Mouse (Mus musculus) MEL (cell line): ENCODE measurements around the gene Sema6d. TPM values are rescaled to one million over a fixed set of nuclear protein-coding genes. Genes with fewer than 3 reads are reported as not detected.

Experiments
- DNase-seq: peaks from one replicate; pipeline ENCODE4 v3.0.0; 2011; ENCODE audit warnings: low read depth, low spot score
- H3K27ac ChIP-seq: 2 replicates; pipeline ENCODE4 v1.5.1; 2012; ENCODE audit warnings: low read depth, mild to moderate bottlenecking, control low read depth, low read length, moderate library complexity; ENCODE audit not compliant: control insufficient read depth
- H3K27me3 ChIP-seq, 2 experiments: fragments of 150-350 bp in 1 of 2; sonication (generic) in 1 of 2; 2 replicates each; pipeline ENCODE4 v1.6.1; 2012; ENCODE audit warnings: low read length in 2 of 2, mild to moderate bottlenecking in 2 of 2, improper control_type of control experiment in 1 of 2, moderate library complexity in 1 of 2; ENCODE audit not compliant: insufficient read depth in 2 of 2, control insufficient read depth in 1 of 2
- H3K36me3 ChIP-seq, 2 experiments: 2 replicates each; pipeline ENCODE4 v1.6.1; 2012 to 2014; ENCODE audit warnings: low read length in 2 of 2, improper control_type of control experiment in 1 of 2, inconsistent platforms in 1 of 2, mild to moderate bottlenecking in 1 of 2; ENCODE audit not compliant: insufficient read depth in 2 of 2, control insufficient read depth in 1 of 2
- H3K4me1 ChIP-seq, 2 experiments: fragments of 150-350 bp in 1 of 2; sonication (generic) in 1 of 2; 2 replicates each; pipeline ENCODE4 v1.6.1; 2012; ENCODE audit warnings: low read length in 2 of 2, improper control_type of control experiment in 1 of 2, mild to moderate bottlenecking in 1 of 2; ENCODE audit not compliant: insufficient read depth in 2 of 2, control insufficient read depth in 1 of 2
- H3K4me3 ChIP-seq, 2 experiments: fragments of 150-350 bp in 1 of 2; sonication (generic) in 1 of 2; 2 replicates each; pipeline ENCODE4 v1.5.1; 2012; ENCODE audit warnings: low read depth in 2 of 2, low read length in 2 of 2, mild to moderate bottlenecking in 2 of 2, moderate library complexity in 2 of 2, control low read depth in 1 of 2, improper control_type of control experiment in 1 of 2; ENCODE audit not compliant: control insufficient read depth in 1 of 2, insufficient read depth in 1 of 2
- H3K79me2 ChIP-seq: 2 replicates; pipeline ENCODE4 v1.6.1; 2012; ENCODE audit warnings: mild to moderate bottlenecking, low read length, moderate library complexity; ENCODE audit not compliant: control insufficient read depth, poor library complexity, insufficient read depth
- H3K9ac ChIP-seq: 2 replicates; pipeline ENCODE4 v1.6.1; 2012; ENCODE audit warnings: low read depth, mild to moderate bottlenecking, control low read depth, low read length, moderate library complexity; ENCODE audit not compliant: control insufficient read depth, poor library complexity, severe bottlenecking
- H3K9me3 ChIP-seq: fragments of 150-350 bp; sonication (generic); replicated peaks from 2 replicates; pipeline ENCODE4 v1.6.1; 2012; ENCODE audit warnings: mild to moderate bottlenecking, low read length, improper control_type of control experiment, moderate library complexity; ENCODE audit not compliant: insufficient read depth
- CTCF ChIP-seq, 3 experiments: IDR thresholded peaks in 2 of 3; conservative IDR thresholded peaks in 1 of 3; 2 replicates each; pipeline ENCODE4 v1.5.1; 2011 to 2012; ENCODE audit warnings: low read length in 3 of 3, low read depth in 2 of 3, mild to moderate bottlenecking in 2 of 3, improper control_type of control experiment in 1 of 3, inconsistent platforms in 1 of 3, mixed read lengths in 1 of 3, moderate library complexity in 1 of 3; ENCODE audit not compliant: control insufficient read depth in 1 of 3, insufficient read depth in 1 of 3, poor library complexity in 1 of 3, severe bottlenecking in 1 of 3
- E2F4 ChIP-seq: IDR thresholded peaks from 2 replicates; pipeline ENCODE4 v1.6.1; 2011; ENCODE audit warnings: low read depth, low read length, improper control_type of control experiment, borderline replicate concordance
- ELF1 ChIP-seq: IDR thresholded peaks from 2 replicates; pipeline ENCODE4 v1.6.1; 2014; ENCODE audit warnings: low read depth, mild to moderate bottlenecking, inconsistent platforms, low read length, improper control_type of control experiment, moderate library complexity
- EP300 ChIP-seq, 2 experiments: IDR thresholded peaks; 2 replicates each; pipeline ENCODE4 v1.6.1; 2011; ENCODE audit warnings: improper control_type of control experiment in 2 of 2, low read length in 2 of 2, low read depth in 1 of 2, mild to moderate bottlenecking in 1 of 2
- ETS1 ChIP-seq: IDR thresholded peaks from 2 replicates; pipeline ENCODE4 v1.6.1; 2012; ENCODE audit warnings: low read depth, mild to moderate bottlenecking, inconsistent platforms, low read length, improper control_type of control experiment, moderate library complexity
- GABPA ChIP-seq: IDR thresholded peaks from 2 replicates; pipeline ENCODE4 v1.6.1; 2012; ENCODE audit warnings: low read depth, mild to moderate bottlenecking, inconsistent platforms, low read length, improper control_type of control experiment, moderate library complexity
- GATA1 ChIP-seq: IDR thresholded peaks from 2 replicates; pipeline ENCODE4 v1.6.1; 2011; ENCODE audit warnings: low read depth, low read length, improper control_type of control experiment
- JUND ChIP-seq: IDR thresholded peaks from 2 replicates; pipeline ENCODE4 v1.6.1; 2011; ENCODE audit warnings: low read depth, mild to moderate bottlenecking, improper control_type of control experiment, low read length
- KAT2A ChIP-seq: conservative IDR thresholded peaks from 2 replicates; pipeline ENCODE4 v1.6.1; 2012; ENCODE audit warnings: low read depth, low read length, improper control_type of control experiment, inconsistent platforms
- MAFK ChIP-seq: IDR thresholded peaks from 2 replicates; pipeline ENCODE4 v1.6.1; 2011; ENCODE audit warnings: low read depth, mild to moderate bottlenecking, low read length, improper control_type of control experiment, borderline replicate concordance
- MAZ ChIP-seq: IDR thresholded peaks from 2 replicates; pipeline ENCODE4 v1.6.1; 2012; ENCODE audit warnings: low read depth, mild to moderate bottlenecking, inconsistent platforms, low read length, improper control_type of control experiment
- MYC ChIP-seq: IDR thresholded peaks from 2 replicates; pipeline ENCODE4 v1.6.1; 2011; ENCODE audit warnings: low read depth, mild to moderate bottlenecking, low read length, improper control_type of control experiment, moderate library complexity
- NRF1 ChIP-seq: IDR thresholded peaks from 2 replicates; pipeline ENCODE4 v1.6.1; 2014; ENCODE audit warnings: low read depth, mild to moderate bottlenecking, inconsistent platforms, low read length, improper control_type of control experiment, moderate library complexity; ENCODE audit not compliant: poor library complexity, insufficient read depth, severe bottlenecking
- POLR2AphosphoS5 ChIP-seq: IDR thresholded peaks from 2 replicates; pipeline ENCODE4 v1.6.1; 2012; ENCODE audit warnings: low read depth, borderline replicate concordance, mild to moderate bottlenecking, inconsistent platforms, low read length, moderate library complexity, mixed read lengths
- SMC3 ChIP-seq: IDR thresholded peaks from 2 replicates; pipeline ENCODE4 v1.6.1; 2011; ENCODE audit warnings: low read depth, low read length, improper control_type of control experiment
- TAL1 ChIP-seq: IDR thresholded peaks from 2 replicates; pipeline ENCODE4 v1.6.1; 2012; ENCODE audit warnings: mild to moderate bottlenecking, inconsistent platforms, low read length, moderate library complexity, mixed read lengths
- TBP ChIP-seq: IDR thresholded peaks from 2 replicates; pipeline ENCODE4 v1.8.0; 2011; ENCODE audit warnings: low read depth, low read length, improper control_type of control experiment
- UBTF ChIP-seq: IDR thresholded peaks from 2 replicates; pipeline ENCODE4 v1.6.1; 2012; ENCODE audit warnings: low read depth, mild to moderate bottlenecking, inconsistent platforms, low read length, improper control_type of control experiment, moderate library complexity, borderline replicate concordance; ENCODE audit not compliant: insufficient read depth
- USF2 ChIP-seq, 2 experiments: IDR thresholded peaks; 2 replicates each; pipeline ENCODE4 v1.6.1; 2011 to 2012; ENCODE audit warnings: improper control_type of control experiment in 2 of 2, low read length in 2 of 2, borderline replicate concordance in 1 of 2, inconsistent platforms in 1 of 2, low read depth in 1 of 2, mild to moderate bottlenecking in 1 of 2; ENCODE audit not compliant: insufficient read depth in 1 of 2
- ZC3H11A ChIP-seq: IDR thresholded peaks from 2 replicates; pipeline ENCODE4 v1.6.1; 2012; ENCODE audit warnings: low read depth, mild to moderate bottlenecking, inconsistent platforms, low read length, improper control_type of control experiment
- ZMIZ1 ChIP-seq: IDR thresholded peaks from 2 replicates; pipeline ENCODE4 v1.6.1; 2012; ENCODE audit warnings: low read depth, mild to moderate bottlenecking, inconsistent platforms, low read length, improper control_type of control experiment, moderate library complexity
- ZNF384 ChIP-seq: IDR thresholded peaks from 2 replicates; pipeline ENCODE4 v1.6.1; 2012; ENCODE audit warnings: low read depth, mild to moderate bottlenecking, inconsistent platforms, low read length, improper control_type of control experiment
- polyA plus RNA-seq, 2 experiments: library from polyadenylated mRNA; stranded (reverse) in 1 of 2; unstranded in 1 of 2; fragments of >175 nt in 1 of 2; fragments of >200 nt in 1 of 2; gene quantifications; 2 replicates each; pipeline versions ENCODE4 v1.2.1 to v1.2.4; 2012; ENCODE audit warnings: low replicate concordance in 2 of 2, low read depth in 1 of 2; ENCODE audit not compliant: insufficient read length in 2 of 2, insufficient read depth in 1 of 2, missing spikeins in 1 of 2
- total RNA-seq: library from RNA; depleted of rRNA; stranded (reverse); fragments of 300-350 nt; gene quantifications from 2 replicates; pipeline ENCODE4 v1.2.3, GENCODE M21; 2012

Gene Sema6d
- total and polyA plus RNA-seq, 3 experiments = not detected

- no peak for TF ChIP-seq NRF1
- TF ChIP-seq GABPA = no peak
- no peak for TF ChIP-seq CTCF (IDR thresholded peaks at IDR 0.05 in 2 of 3, conservative IDR thresholded peaks at IDR 0.05 in 1 of 3; ENCODE audit: control insufficient read depth in 1 of 3, insufficient read depth in 1 of 3, low read depth in 2 of 3, low read length in 3 of 3, poor library complexity in 1 of 3, severe bottlenecking in 1 of 3)
- no peak for TF ChIP-seq KAT2A
- no peak for TF ChIP-seq TBP
- no peak for TF ChIP-seq MYC
- no peak for TF ChIP-seq SMC3
- TF ChIP-seq UBTF = no peak
- no peak for TF ChIP-seq ZNF384
- TF ChIP-seq JUND = no peak
- TF ChIP-seq EP300 (IDR thresholded peaks at IDR 0.05; ENCODE audit: low read depth in 1 of 2, low read length in 2 of 2) = no peak
- no peak for TF ChIP-seq POLR2AphosphoS5
- TF ChIP-seq, all 39 proteins: peak for 0
- H3K4me3 ChIP-seq = no peak overlapping the region
Observed at GRCm38 (mm10) chr2:124158158-124158557, 68.4 kb downstream of the Sema6d start.

GRCm38 (mm10) chr2:124162001-124162599 lies 72.3 kb downstream of the Sema6d start:
- no peaks in the 10 kb centered on the region for H3K4me1 ChIP-seq
- no peak for TF ChIP-seq TAL1
- TF ChIP-seq ETS1 = no peak
- no peak for TF ChIP-seq GATA1
- TF ChIP-seq ELF1 = no peak
- no peak for TF ChIP-seq USF2 (IDR thresholded peaks at IDR 0.05; ENCODE audit: borderline replicate concordance in 1 of 2, insufficient read depth in 1 of 2, low read depth in 1 of 2, low read length in 2 of 2)
- no peak for TF ChIP-seq ZC3H11A
- TF ChIP-seq JUND = no peak
- no peak for TF ChIP-seq E2F4
- TF ChIP-seq MAZ = no peak
- no peak for TF ChIP-seq MAFK
- TF ChIP-seq CTCF (IDR thresholded peaks at IDR 0.05 in 2 of 3, conservative IDR thresholded peaks at IDR 0.05 in 1 of 3; ENCODE audit: control insufficient read depth in 1 of 3, insufficient read depth in 1 of 3, low read depth in 2 of 3, low read length in 3 of 3, poor library complexity in 1 of 3, severe bottlenecking in 1 of 3) = no peak
- no peak for TF ChIP-seq ZMIZ1
- TF ChIP-seq, all 39 proteins: peak for 0
- Histone ChIP-seq H3K79me2 (no peaks in the 10 kb centered on the region), H3K36me3 (no peaks in the 10 kb centered on the region), H3K9ac (no peak overlapping the region), H3K9me3 (no peaks in the 10 kb centered on the region), H3K27ac (no peak overlapping the region), H3K27me3 (no peaks in the 10 kb centered on the region), H3K4me3 (no peak overlapping the region)
- no peak for DNase-seq

More at GRCm38 (mm10) chr2:124158158-124158557, 68.4 kb downstream of the Sema6d start:
- Histone ChIP-seq H3K9ac (no peak overlapping the region), H3K36me3 (no peaks in the 10 kb centered on the region), H3K27ac (no peak overlapping the region), H3K79me2 (no peaks in the 10 kb centered on the region), H3K9me3 (no peaks in the 10 kb centered on the region), H3K4me1 (no peaks in the 10 kb centered on the region), H3K27me3 (no peaks in the 10 kb centered on the region)
- DNase-seq = no peak
